Mouse (Mus musculus) liver, embryonic 11.5 days (tissue): ENCODE data around the gene Rsph14. TPM values are rescaled to one million over a fixed set of nuclear protein-coding genes. Genes with fewer than 3 reads are reported as not detected.
A peak's percentile ranks its signal among the peaks of the same experiment; 100 is the strongest.

Source experiments
- ATAC-seq: fragments of 200-750 bp; cut with Nextera tagmentation; replicated peaks from 2 replicates; pipeline ENCODE4 v1.8.0; 2017; ENCODE audit warnings: moderate number of reproducible peaks, mild to moderate bottlenecking, moderate TSS enrichment, moderate library complexity; ENCODE audit not compliant: low FRiP score
- DNase-seq: peaks from one replicate; pipeline ENCODE4 v3.0.0-alpha.2; 2017; ENCODE audit warnings: low spot score
- H3K27ac ChIP-seq: fragments of 300-500 bp; sonication (generic); 2 replicates; pipeline ENCODE4 v1.5.1; 2014; ENCODE audit warnings: mild to moderate bottlenecking, low read depth, low read length, control low read depth
- H3K27me3 ChIP-seq: fragments of 300-500 bp; sonication (generic); replicated peaks from 2 replicates; pipeline ENCODE4 v1.6.1; 2014; ENCODE audit warnings: low read length, mixed read lengths; ENCODE audit not compliant: control insufficient read depth, insufficient read depth
- H3K36me3 ChIP-seq: fragments of 300-500 bp; sonication (generic); 2 replicates; pipeline ENCODE4 v1.6.1; 2014; ENCODE audit warnings: mild to moderate bottlenecking, low read length, moderate library complexity, mixed read lengths; ENCODE audit not compliant: control insufficient read depth, insufficient read depth
- H3K4me1 ChIP-seq: fragments of 300-500 bp; sonication (generic); replicated peaks from 2 replicates; pipeline ENCODE4 v1.6.1; 2014; ENCODE audit warnings: low read length, mixed read lengths; ENCODE audit not compliant: control insufficient read depth, insufficient read depth
- H3K4me2 ChIP-seq: fragments of 300-500 bp; sonication (generic); 2 replicates; pipeline ENCODE4 v1.6.1; 2014; ENCODE audit warnings: mild to moderate bottlenecking, control low read depth, moderate library complexity
- H3K4me3 ChIP-seq: fragments of 300-500 bp; sonication (generic); 2 replicates; pipeline ENCODE4 v1.5.1; 2014; ENCODE audit warnings: low read depth, low read length, control low read depth
- H3K9ac ChIP-seq: fragments of 300-500 bp; sonication (generic); 2 replicates; pipeline ENCODE4 v1.6.1; 2014; ENCODE audit warnings: low read depth, low read length, control low read depth
- H3K9me3 ChIP-seq: fragments of 300-500 bp; sonication (generic); 2 replicates; pipeline ENCODE4 v1.6.1; 2016; ENCODE audit warnings: low read length, inconsistent platforms, mixed read lengths; ENCODE audit not compliant: control insufficient read depth
- WGBS: fragments of 180-500 bp; shearing (Covaris S2); extraction: QIAGEN DNeasy Blood & Tissue Kit; methylation state at CpG from one replicate; pipeline ENCODE4 v1.1.7; 2014; 5-methylcytosine and 5-hydroxymethylcytosine counted together
- polyA plus RNA-seq: library from polyadenylated mRNA; unstranded; fragments of >200 nt; fragmentation: Nextera tagmentation; extraction: Ambion mirVana; gene quantifications from 2 replicates; pipeline ENCODE4 v1.2.1, GENCODE M21; 2014

Gene Rsph14
- not detected in 2 replicates for polyA plus RNA-seq

GRCm38 (mm10) chr10:75032395-75032794 lies at the start of gene Rsph14:
TSS of gene Rsph14 (minus strand) at chr10:75032586.
- Histone ChIP-seq H3K9me3 (no peaks in the 10 kb centered on the region), H3K27ac (no peak within 1 kb of the TSS), H3K4me2 (no peak within 1 kb of the TSS), H3K36me3 (no peaks in the 10 kb centered on the region), H3K4me1 (peaks cover 12% of the 10 kb centered on the region), H3K4me3 (no peak within 1 kb of the TSS), H3K9ac (no peak within 1 kb of the TSS), H3K27me3 (no peaks in the 10 kb centered on the region)
- ATAC-seq (no peak), DNase-seq (no peak)
- WGBS: 58% methylated on average over 10 of the region's 10 CpGs

- H3K36me3 ChIP-seq: no peaks in the 10 kb centered on the region
- no peaks in the 10 kb centered on the region for H3K9me3 ChIP-seq
- H3K4me2 ChIP-seq: no peak overlapping the region
- ATAC-seq (peak; percentile 39), DNase-seq (no peak)
- no peak overlapping the region for H3K27ac ChIP-seq
- H3K27me3 ChIP-seq: no peaks in the 10 kb centered on the region
- H3K4me1 ChIP-seq: peaks cover 2% of the 10 kb centered on the region; the same call in 1 of the 2 replicates
- 68% methylated on average over 14 of the region's 14 CpGs for WGBS
- H3K9ac ChIP-seq: no peak overlapping the region
- H3K4me3 ChIP-seq: no peak overlapping the region
Observed at GRCm38 (mm10) chr10:75078174-75079128, 46.1 kb upstream of the Rsph14 start.

- WGBS: 78% methylated on average over 5 of the region's 5 CpGs
- no peak overlapping the region for H3K9ac ChIP-seq
- DNase-seq (no peak), ATAC-seq (no peak)
- H3K27ac ChIP-seq: no peak overlapping the region
- no peaks in the 10 kb centered on the region for H3K27me3 ChIP-seq
- no peaks in the 10 kb centered on the region for H3K9me3 ChIP-seq
- no peak overlapping the region for H3K4me2 ChIP-seq
- H3K4me1 ChIP-seq: peaks cover 3% of the 10 kb centered on the region
- H3K36me3 ChIP-seq: no peaks in the 10 kb centered on the region
- no peak overlapping the region for H3K4me3 ChIP-seq
Observed at GRCm38 (mm10) chr10:75075665-75076064, 43.3 kb upstream of the Rsph14 start.

- Histone ChIP-seq H3K27me3 (no peaks in the 10 kb centered on the region), H3K4me1 (peaks cover 21% of the 10 kb centered on the region), H3K36me3 (no peaks in the 10 kb centered on the region), H3K9ac (no peak overlapping the region), H3K4me2 (no peak overlapping the region; the same call in 1 of the 2 replicates), H3K9me3 (no peaks in the 10 kb centered on the region), H3K4me3 (no peak overlapping the region), H3K27ac (no peak overlapping the region)
- WGBS: 38% methylated on average over 11 of the region's 11 CpGs
- ATAC-seq (no peak), DNase-seq (no peak)
Observed at GRCm38 (mm10) chr10:75070281-75070976, 38.0 kb upstream of the Rsph14 start.

- Histone ChIP-seq H3K4me2 (0 out of 2 replicates have a peak overlapping the region, but pooled peaks have one; percentile 1), H3K4me1 (peaks cover 24% of the 10 kb centered on the region), H3K9me3 (no peaks in the 10 kb centered on the region), H3K27ac (no peak overlapping the region), H3K9ac (no peak overlapping the region), H3K36me3 (no peaks in the 10 kb centered on the region; the same call in 1 of the 2 replicates), H3K27me3 (no peaks in the 10 kb centered on the region), H3K4me3 (no peak overlapping the region)
- DNase-seq: no peak
- WGBS: 55% methylated on average over 12 of the region's 12 CpGs
- no peak for ATAC-seq
Observed at GRCm38 (mm10) chr10:75068624-75069328, 36.4 kb upstream of the Rsph14 start.

GRCm38 (mm10) chr10:75068086-75068485 lies 35.7 kb upstream of the Rsph14 start:
- DNase-seq: no peak
- H3K9me3 ChIP-seq: no peaks in the 10 kb centered on the region
- no peaks in the 10 kb centered on the region for H3K27me3 ChIP-seq
- H3K9ac ChIP-seq: no peak overlapping the region
- peaks cover 30% of the 10 kb centered on the region for H3K4me1 ChIP-seq
- no peak overlapping the region for H3K27ac ChIP-seq
- ATAC-seq: no peak
- WGBS: 51% methylated on average over 2 of the region's 2 CpGs
- H3K4me2 ChIP-seq: no peak overlapping the region
- no peak overlapping the region for H3K4me3 ChIP-seq
- no peaks in the 10 kb centered on the region; the same call in 1 of the 2 replicates for H3K36me3 ChIP-seq

GRCm38 (mm10) chr10:75067446-75067845 lies 35.1 kb upstream of the Rsph14 start:
- H3K9me3 ChIP-seq: no peaks in the 10 kb centered on the region
- no peak overlapping the region for H3K9ac ChIP-seq
- H3K4me1 ChIP-seq: peaks cover 33% of the 10 kb centered on the region
- no peak overlapping the region for H3K4me3 ChIP-seq
- no peaks in the 10 kb centered on the region for H3K27me3 ChIP-seq
- ATAC-seq (no peak), DNase-seq (no peak)
- H3K36me3 ChIP-seq: no peaks in the 10 kb centered on the region; the same call in 1 of the 2 replicates
- H3K4me2 ChIP-seq: no peak overlapping the region
- H3K27ac ChIP-seq: no peak overlapping the region

- DNase-seq: no peak
- no peak overlapping the region for H3K27ac ChIP-seq
- H3K4me2 ChIP-seq: no peak overlapping the region
- ATAC-seq: no peak
- H3K9me3 ChIP-seq: no peaks in the 10 kb centered on the region
- H3K4me1 ChIP-seq: peaks cover 39% of the 10 kb centered on the region
- 71% methylated on average over 6 of the region's 6 CpGs for WGBS
- peaks cover 17% of the 10 kb centered on the region for H3K27me3 ChIP-seq
- no peak overlapping the region for H3K9ac ChIP-seq
- H3K36me3 ChIP-seq: no peaks in the 10 kb centered on the region; the same call in 1 of the 2 replicates
- no peak overlapping the region for H3K4me3 ChIP-seq
Observed at GRCm38 (mm10) chr10:75065691-75066090, 33.3 kb upstream of the Rsph14 start.
